Mouse (Mus musculus) bone marrow, adult 2 months (tissue): ENCODE data around the gene Pex5l. TPM values are rescaled to one million over a fixed set of nuclear protein-coding genes. Genes with fewer than 3 reads are reported as not detected.

Experiments
- H3K27ac ChIP-seq: fragments of 200-500 bp; 2 replicates; pipeline ENCODE4 v1.5.1; 2012; ENCODE audit warnings: low read depth, mild to moderate bottlenecking, control low read depth, inconsistent platforms, low read length; ENCODE audit not compliant: control insufficient read depth, poor library complexity, insufficient read depth
- H3K4me1 ChIP-seq: fragments of 200-500 bp; 2 replicates; pipeline ENCODE4 v1.6.1; 2011; ENCODE audit warnings: low read length; ENCODE audit not compliant: control insufficient read depth, insufficient read depth
- H3K4me3 ChIP-seq: fragments of 200-500 bp; replicated peaks from 2 replicates; pipeline ENCODE3; 2011; ENCODE audit warnings: mild to moderate bottlenecking, low read depth, low read length, control low read depth; ENCODE audit not compliant: control insufficient read depth
- CTCF ChIP-seq: fragments of 200-500 bp; IDR thresholded peaks from 2 replicates; pipeline ENCODE4 v1.5.1; 2011; ENCODE audit warnings: low read length, control low read depth; ENCODE audit not compliant: control insufficient read depth, insufficient read depth
- POLR2A ChIP-seq: fragments of 200-500 bp; IDR thresholded peaks from 2 replicates; pipeline ENCODE4 v1.6.1; 2011; ENCODE audit warnings: low read depth, mild to moderate bottlenecking, control low read depth, low read length, borderline replicate concordance; ENCODE audit not compliant: control insufficient read depth
- WGBS: fragments of 180-500 bp; shearing (Covaris S2); methylation state at CpG from one replicate; pipeline ENCODE4 v1.1.7; 2018; 5-methylcytosine and 5-hydroxymethylcytosine counted together
- polyA plus RNA-seq: library from polyadenylated mRNA; stranded (reverse); fragments of >200 nt; gene quantifications from 2 replicates; pipeline ENCODE4 v1.2.4, GENCODE M21; 2011; ENCODE audit warnings: low replicate concordance; ENCODE audit not compliant: missing spikeins, insufficient read depth, insufficient read length

Gene Pex5l
- polyA plus RNA-seq, 1 experiment = not detected

- Histone ChIP-seq H3K4me1 (no peaks in the 10 kb centered on the region), H3K27ac (no peak overlapping the region), H3K4me3 (no peak overlapping the region)
- 81% methylated on average over 4 of the region's 4 CpGs for WGBS
- no peak for TF ChIP-seq CTCF
- TF ChIP-seq POLR2A = no peak
Observed at GRCm38 (mm10) chr3:32903462-32903861, 239.6 kb downstream of the Pex5l start.
